Mouse (Mus musculus): ENCODE data around the gene Lyrm7. TPM values are rescaled to one million over a fixed set of nuclear protein-coding genes. Genes with fewer than 3 reads are reported as not detected.
"Not testable (repeated sequence)": the region's sequence is repeated elsewhere in the genome, so short reads cannot be mapped to it uniquely, and the experiment has no call there.

The Lyrm7 gene
- polyA plus RNA-seq, 1 experiment: not detected

DNA sequence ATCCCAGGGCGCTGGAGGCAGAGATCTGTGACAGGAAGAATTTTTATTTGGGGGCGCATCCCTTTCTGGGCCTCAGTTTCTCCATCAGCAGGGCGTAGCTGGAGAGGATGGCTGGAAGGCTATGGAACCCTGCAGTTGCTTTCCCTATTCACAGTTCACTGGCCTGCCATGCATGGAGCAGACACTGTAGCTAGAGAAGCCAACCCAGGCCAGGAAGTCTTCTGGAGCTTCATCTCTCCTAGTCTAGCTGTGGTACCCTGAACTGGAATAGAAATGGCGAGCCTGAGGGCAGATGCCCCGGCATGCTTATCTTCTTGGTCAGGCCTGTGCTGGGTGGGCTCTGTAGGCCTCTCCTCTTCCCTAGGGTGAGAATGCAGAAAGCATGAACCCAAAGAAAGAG lies 42.6 kb upstream of the Lyrm7 start:
- Histone ChIP-seq H3K4me3 (ENCODE audit: insufficient read depth, low read depth, low read length) (no peak overlapping the region), H3K4me1 (ENCODE audit: control insufficient read depth, insufficient read depth, low read length) (peaks cover 19% of the 10 kb centered on the region; the same call in 1 of the 2 replicates), H3K27ac (ENCODE audit: insufficient read depth, low read depth, low read length) (no peak overlapping the region)
- TF ChIP-seq CTCF (IDR thresholded peaks at IDR 0.05; ENCODE audit: insufficient read depth, low read depth, low read length): no peak
- no peak for TF ChIP-seq POLR2A (IDR thresholded peaks at IDR 0.05; ENCODE audit: insufficient read depth, low read depth, low read length)
- WGBS: 86% methylated on average over 5 of the region's 5 CpGs

DNA sequence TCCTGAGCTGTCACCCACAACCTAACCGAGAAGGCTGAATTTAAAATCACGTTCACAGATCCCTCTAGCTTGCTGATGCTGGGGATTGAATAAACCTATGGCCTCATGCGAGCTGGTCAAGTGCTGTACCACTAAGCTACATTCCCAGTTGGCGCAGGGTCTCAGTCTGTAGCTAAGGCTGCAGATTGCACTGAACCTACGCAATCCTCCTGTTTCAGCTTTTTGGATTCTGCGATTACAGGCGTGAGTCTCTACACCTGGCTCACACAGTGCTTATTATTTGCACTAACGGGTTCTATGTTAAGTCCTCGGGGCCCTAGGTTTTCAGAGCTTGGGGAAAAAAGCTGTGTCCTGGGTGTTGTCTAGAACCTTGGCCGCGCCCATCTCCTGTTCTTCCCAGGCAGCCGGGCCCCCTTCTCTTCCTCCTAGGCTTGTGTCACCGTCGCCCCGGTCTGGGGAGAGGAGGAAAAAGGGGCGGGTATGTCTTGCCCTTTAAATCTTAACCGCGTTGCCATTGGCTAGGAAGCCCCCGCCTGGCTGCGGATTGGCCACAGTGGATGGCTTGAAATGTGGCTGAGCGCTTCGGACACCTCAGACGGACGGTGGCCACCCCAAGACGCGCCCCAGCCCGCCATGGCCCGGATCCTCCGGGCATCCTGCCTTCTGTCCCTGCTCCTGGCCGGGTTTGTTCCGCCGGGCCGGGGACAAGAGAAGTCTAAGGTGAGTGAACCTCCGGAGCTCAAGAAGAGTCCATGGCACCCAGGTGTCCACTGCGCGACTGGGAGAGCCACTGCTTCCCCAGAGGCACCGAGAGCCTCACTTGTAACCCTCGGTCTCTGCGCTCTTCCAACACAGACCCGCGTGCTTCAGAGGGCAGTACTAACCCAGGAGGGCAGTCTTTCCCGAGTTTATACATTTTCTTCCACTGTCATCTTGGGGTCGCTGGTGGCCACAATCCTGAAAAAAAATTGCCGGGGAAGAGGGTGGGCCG lies 41.9 kb upstream of the Lyrm7 start, which contains the start of gene Gpx3:
Gene Gpx3 (plus strand): TSS at position 121 of the 991 bp plus-strand sequence.
- Histone ChIP-seq H3K4me3 (ENCODE audit: insufficient read depth, low read depth, low read length) (peak within 1 kb of the TSS; percentile 32), H3K4me1 (ENCODE audit: control insufficient read depth, insufficient read depth, low read length) (peaks cover 19% of the 10 kb centered on the region; the same call in 1 of the 2 replicates), H3K27ac (ENCODE audit: insufficient read depth, low read depth, low read length) (no peak within 1 kb of the TSS)
- no peak for TF ChIP-seq CTCF (IDR thresholded peaks at IDR 0.05; ENCODE audit: insufficient read depth, low read depth, low read length)
- TF ChIP-seq POLR2A (IDR thresholded peaks at IDR 0.05; ENCODE audit: insufficient read depth, low read depth, low read length): no peak
- WGBS: 17% methylated on average over 45 of the region's 45 CpGs

DNA sequence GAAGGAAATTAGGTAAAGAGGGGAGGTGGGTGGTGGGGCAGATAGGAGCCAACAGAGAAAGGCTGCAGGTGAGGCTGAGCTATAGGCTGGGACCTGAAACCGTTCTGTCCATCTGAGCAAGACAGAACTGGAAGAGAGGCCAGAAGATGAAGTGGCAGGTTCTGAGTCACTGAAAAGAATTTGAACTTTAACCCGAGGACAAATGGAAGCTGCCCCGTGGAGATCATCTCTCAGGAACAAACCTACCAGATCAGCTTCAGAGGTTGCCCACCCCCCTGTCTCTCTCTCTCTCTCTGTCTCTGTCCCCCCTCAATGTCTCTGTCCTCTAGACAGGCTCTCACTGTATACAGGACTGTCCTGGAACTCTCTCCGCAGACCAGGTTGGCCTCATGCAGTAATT lies 38.9 kb upstream of the Lyrm7 start:
- Histone ChIP-seq H3K4me1 (ENCODE audit: control insufficient read depth, insufficient read depth, low read length) (peaks cover 19% of the 10 kb centered on the region; the same call in 1 of the 2 replicates), H3K4me3 (ENCODE audit: insufficient read depth, low read depth, low read length) (no peak overlapping the region), H3K27ac (ENCODE audit: insufficient read depth, low read depth, low read length) (no peak overlapping the region)
- WGBS: 83% methylated on average over 4 of the region's 4 CpGs
- TF ChIP-seq CTCF (IDR thresholded peaks at IDR 0.05; ENCODE audit: insufficient read depth, low read depth, low read length) (no peak), POLR2A (IDR thresholded peaks at IDR 0.05; ENCODE audit: insufficient read depth, low read depth, low read length) (no peak)

DNA sequence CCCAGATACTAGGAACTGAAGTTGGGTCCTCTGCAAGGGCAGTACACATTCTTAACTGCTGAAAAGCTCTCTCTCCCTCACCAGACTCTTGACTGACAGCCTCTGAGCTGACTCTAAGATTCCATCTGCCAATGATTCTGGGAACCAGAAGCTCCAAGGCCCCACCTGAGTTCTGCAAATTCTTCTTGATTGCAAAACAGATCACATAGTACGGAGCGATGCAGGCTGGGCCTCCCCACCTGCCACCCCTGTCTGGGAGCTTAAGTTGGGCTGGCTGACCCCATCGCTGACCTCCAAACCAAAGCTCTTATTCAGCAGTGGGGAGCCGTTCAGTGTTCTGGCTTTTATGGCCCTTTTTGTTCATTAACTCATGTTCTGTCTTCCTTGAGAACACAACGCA lies 36.8 kb upstream of the Lyrm7 start:
- H3K4me1 ChIP-seq (ENCODE audit: control insufficient read depth, insufficient read depth, low read length): peaks cover 3% of the 10 kb centered on the region; the same call in 1 of the 2 replicates
- H3K4me3 ChIP-seq (ENCODE audit: insufficient read depth, low read depth, low read length): no peak overlapping the region
- H3K27ac ChIP-seq (ENCODE audit: insufficient read depth, low read depth, low read length): no peak overlapping the region
- 86% methylated on average over 5 of the region's 5 CpGs for WGBS
- TF ChIP-seq CTCF (IDR thresholded peaks at IDR 0.05; ENCODE audit: insufficient read depth, low read depth, low read length): no peak
- TF ChIP-seq POLR2A (IDR thresholded peaks at IDR 0.05; ENCODE audit: insufficient read depth, low read depth, low read length): no peak

DNA sequence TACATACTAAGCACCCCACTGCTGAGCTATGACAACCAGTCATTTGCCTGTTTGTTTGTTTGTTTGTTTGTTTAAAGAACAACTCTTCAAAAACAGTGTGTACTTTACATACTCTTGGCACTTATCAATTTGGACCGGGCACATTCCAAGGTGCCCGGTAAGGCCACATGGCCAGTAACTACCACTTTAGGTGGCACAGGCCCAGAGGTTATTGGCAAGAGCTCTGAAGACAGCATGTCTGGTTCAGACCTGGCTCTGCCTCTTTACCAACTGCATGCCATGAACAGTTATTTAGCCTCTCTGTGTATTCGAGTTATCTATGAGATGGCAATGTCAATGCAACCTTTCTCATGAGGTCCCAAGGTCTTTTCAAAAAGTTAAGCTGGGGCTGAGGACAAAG lies 35.9 kb upstream of the Lyrm7 start:
- not testable (repeated sequence) for H3K4me1 ChIP-seq (ENCODE audit: control insufficient read depth, insufficient read depth, low read length); H3K27ac ChIP-seq (ENCODE audit: insufficient read depth, low read depth, low read length); H3K4me3 ChIP-seq (ENCODE audit: insufficient read depth, low read depth, low read length)
- 71% methylated on average over 3 of the region's 3 CpGs for WGBS

DNA sequence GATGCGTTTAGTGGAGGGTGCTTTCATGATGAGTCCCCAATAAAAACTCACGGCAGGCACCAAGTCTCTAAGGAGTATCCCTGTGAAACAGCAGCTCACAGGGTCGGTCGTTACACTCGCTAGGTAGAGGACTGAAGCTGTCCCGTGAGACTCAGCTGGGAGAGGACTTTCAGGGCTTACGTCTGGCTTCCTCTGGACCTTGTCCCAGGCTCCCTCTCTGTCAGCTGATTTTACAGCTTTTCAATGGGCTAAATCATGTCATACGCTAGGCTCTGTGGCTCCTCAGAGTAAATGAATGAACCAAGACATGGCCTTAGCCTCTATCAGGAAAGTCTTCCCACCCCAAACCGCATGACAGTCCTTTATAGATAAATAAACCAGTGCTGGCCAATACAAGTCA lies 33.9 kb upstream of the Lyrm7 start:
- TF ChIP-seq POLR2A (IDR thresholded peaks at IDR 0.05; ENCODE audit: insufficient read depth, low read depth, low read length) (no peak), CTCF (IDR thresholded peaks at IDR 0.05; ENCODE audit: insufficient read depth, low read depth, low read length) (no peak)
- Histone ChIP-seq H3K27ac (ENCODE audit: insufficient read depth, low read depth, low read length) (no peak overlapping the region), H3K4me3 (ENCODE audit: insufficient read depth, low read depth, low read length) (no peak overlapping the region), H3K4me1 (ENCODE audit: control insufficient read depth, insufficient read depth, low read length) (no peaks in the 10 kb centered on the region)
- WGBS: 79% methylated on average over 9 of the region's 9 CpGs

DNA sequence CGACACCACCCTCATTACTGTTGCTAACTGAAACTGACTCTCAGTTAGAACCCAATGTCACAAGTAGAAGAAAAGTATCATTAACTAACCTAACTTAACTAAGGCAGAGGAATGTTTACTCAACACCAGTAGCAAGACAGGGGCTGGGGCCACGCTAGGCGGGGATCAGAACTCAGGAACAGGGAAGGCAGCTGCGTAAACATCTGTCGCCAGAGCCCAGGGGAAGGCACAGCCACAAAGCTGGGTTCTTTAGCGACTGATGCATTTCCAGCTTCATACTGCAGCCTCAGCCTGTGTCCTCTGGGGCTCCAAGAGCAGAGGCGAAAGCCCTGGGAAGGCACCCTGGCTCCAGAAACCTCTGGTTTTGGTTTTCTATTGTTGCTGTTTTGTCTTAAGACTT lies 31.4 kb upstream of the Lyrm7 start:
- WGBS: 78% methylated on average over 7 of the region's 7 CpGs
- no peaks in the 10 kb centered on the region for H3K4me1 ChIP-seq (ENCODE audit: control insufficient read depth, insufficient read depth, low read length)
- TF ChIP-seq CTCF (IDR thresholded peaks at IDR 0.05; ENCODE audit: insufficient read depth, low read depth, low read length) (no peak), POLR2A (IDR thresholded peaks at IDR 0.05; ENCODE audit: insufficient read depth, low read depth, low read length) (no peak)
- no peak overlapping the region for H3K4me3 ChIP-seq (ENCODE audit: insufficient read depth, low read depth, low read length)
- no peak overlapping the region for H3K27ac ChIP-seq (ENCODE audit: insufficient read depth, low read depth, low read length)

DNA sequence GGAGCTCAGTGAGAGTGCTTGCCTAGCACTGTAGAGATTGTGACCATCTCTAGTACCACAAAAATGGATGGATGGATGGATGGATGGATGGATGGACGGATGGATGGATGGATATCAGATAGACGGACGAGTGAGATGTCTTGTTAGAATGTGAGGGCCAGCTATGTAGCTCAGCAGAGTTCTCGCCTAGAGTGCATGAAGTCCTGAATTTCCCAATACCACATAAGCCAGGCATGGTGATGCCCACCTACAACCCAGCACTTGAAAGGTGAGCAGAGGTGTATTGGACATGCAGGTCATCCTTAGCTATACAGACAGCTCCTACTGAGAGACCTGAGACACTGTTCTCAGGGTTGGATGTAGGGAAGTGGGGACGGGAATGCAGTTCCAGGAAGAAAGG lies 30.6 kb upstream of the Lyrm7 start:
- H3K4me1 ChIP-seq (ENCODE audit: control insufficient read depth, insufficient read depth, low read length): no peaks in the 10 kb centered on the region
- no peak overlapping the region for H3K27ac ChIP-seq (ENCODE audit: insufficient read depth, low read depth, low read length)
- WGBS: 87% methylated on average over 5 of the region's 5 CpGs
- no peak overlapping the region for H3K4me3 ChIP-seq (ENCODE audit: insufficient read depth, low read depth, low read length)
- TF ChIP-seq CTCF (IDR thresholded peaks at IDR 0.05; ENCODE audit: insufficient read depth, low read depth, low read length) (no peak), POLR2A (IDR thresholded peaks at IDR 0.05; ENCODE audit: insufficient read depth, low read depth, low read length) (no peak)

DNA sequence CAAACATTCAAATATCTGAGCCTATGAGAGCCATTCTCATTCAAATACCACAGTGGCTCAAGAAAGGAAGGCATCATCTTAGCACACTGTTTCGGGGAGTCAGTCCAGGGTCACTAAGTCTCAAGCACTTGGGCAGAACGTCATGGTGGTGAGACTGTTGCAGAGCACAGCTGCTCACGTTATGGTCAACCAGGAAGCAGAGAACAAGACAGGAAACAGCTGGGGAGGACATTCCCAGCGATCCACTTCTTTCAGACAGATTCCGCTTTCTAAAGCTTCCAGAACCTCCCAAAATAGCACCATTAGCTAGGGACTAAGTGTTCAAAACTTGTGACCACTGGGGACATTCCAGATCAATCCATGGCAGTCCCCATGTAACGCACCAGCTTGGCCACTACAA lies 27.2 kb upstream of the Lyrm7 start:
- H3K27ac ChIP-seq (ENCODE audit: insufficient read depth, low read depth, low read length): no peak overlapping the region
- WGBS: 85% methylated on average over 6 of the region's 6 CpGs

More for the DNA sequence above, 27.2 kb upstream of the Lyrm7 start:
- TF ChIP-seq CTCF (IDR thresholded peaks at IDR 0.05; ENCODE audit: insufficient read depth, low read depth, low read length) (no peak), POLR2A (IDR thresholded peaks at IDR 0.05; ENCODE audit: insufficient read depth, low read depth, low read length) (no peak)
- Histone ChIP-seq H3K4me3 (ENCODE audit: insufficient read depth, low read depth, low read length) (no peak overlapping the region), H3K4me1 (ENCODE audit: control insufficient read depth, insufficient read depth, low read length) (no peaks in the 10 kb centered on the region; the same call in 1 of the 2 replicates)

Measured in olfactory bulb, adult 2 months (tissue).